Mouse (Mus musculus): ENCODE measurements around the gene Iqschfp. TPM values are rescaled to one million over a fixed set of nuclear protein-coding genes. Genes with fewer than 3 reads are reported as not detected.

Gene Iqschfp
- total RNA-seq, 2 experiments from 2014 or later, result 0.31 to 0.59 TPM

- no peak for DNase-seq (ENCODE audit: low spot score in 2 of 2)
Measured at GRCm38 (mm10) chr3:68420927-68421326, 528.9 kb downstream of the Iqschfp start.

- DNase-seq (ENCODE audit: low spot score in 2 of 2), result no peak
Measured at GRCm38 (mm10) chr3:68421849-68422248, 529.8 kb downstream of the Iqschfp start.

DNA sequence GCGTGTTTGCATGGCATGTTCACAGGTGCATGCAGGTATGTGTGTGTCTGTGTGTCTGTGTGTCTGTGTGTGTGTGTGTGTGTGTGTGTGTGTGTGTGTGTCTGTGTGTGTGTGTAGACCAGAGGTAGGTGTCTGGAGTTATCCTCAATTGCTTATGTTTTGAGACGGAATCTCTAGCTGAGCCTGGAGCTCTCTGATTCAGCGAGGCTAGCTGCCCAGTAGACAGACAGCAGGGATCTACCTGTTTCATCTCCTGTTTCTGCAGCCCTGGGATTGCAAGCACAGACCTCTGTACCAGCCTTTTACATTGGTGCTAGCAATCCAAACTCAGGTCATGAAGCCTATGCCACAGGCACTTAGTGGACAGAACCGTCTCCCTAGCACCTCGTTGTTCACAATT, 536.0 kb downstream of the Iqschfp start:
- DNase-seq (ENCODE audit: low spot score in 2 of 2), result no peak

- DNase-seq (ENCODE audit: low spot score in 2 of 2), result no peak
Measured at GRCm38 (mm10) chr3:68434435-68434834, 542.4 kb downstream of the Iqschfp start.

- no peak for DNase-seq (ENCODE audit: low spot score in 2 of 2)
Measured at GRCm38 (mm10) chr3:68434897-68435296, 542.9 kb downstream of the Iqschfp start.

DNA sequence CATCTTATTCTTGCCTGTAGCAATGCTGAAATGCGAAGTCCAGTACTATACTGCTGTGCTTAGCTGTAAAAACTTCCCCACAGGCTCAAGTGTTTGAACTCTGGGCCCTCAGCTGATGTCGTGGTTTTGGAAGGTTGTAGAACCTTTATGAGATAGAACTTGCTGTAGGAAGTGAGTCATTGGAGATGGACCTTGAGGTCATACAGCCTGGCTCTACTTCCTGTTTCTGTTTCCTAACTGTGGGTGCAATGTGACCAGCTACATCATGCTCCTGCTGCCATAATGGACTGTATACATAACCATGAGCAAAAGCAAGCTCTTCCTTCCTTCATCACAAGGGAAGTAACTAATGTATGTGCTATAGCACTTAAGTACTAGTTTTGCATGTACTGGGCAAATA, 556.4 kb downstream of the Iqschfp start:
- no peak for DNase-seq (ENCODE audit: low spot score in 2 of 2)

DNA sequence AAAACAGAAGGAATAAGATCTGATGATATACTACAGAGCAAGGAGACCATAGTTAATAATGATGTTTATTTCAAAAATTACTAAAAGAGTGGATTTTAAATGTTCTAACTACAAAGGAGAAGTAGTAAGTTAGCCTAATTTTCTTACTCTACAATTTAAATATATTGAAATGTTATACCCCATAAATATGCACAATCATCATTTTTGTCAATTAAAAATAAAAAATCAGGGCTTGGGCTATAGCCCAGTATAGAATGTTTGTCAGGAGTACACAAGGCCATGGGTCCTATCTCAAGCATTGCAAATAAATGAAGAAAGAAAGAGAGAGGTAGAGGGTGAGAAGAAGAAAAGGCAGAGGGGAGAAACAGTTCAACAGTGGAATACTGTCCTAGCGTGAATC, 559.6 kb downstream of the Iqschfp start:
- no peak for DNase-seq (ENCODE audit: low spot score in 2 of 2)

DNA sequence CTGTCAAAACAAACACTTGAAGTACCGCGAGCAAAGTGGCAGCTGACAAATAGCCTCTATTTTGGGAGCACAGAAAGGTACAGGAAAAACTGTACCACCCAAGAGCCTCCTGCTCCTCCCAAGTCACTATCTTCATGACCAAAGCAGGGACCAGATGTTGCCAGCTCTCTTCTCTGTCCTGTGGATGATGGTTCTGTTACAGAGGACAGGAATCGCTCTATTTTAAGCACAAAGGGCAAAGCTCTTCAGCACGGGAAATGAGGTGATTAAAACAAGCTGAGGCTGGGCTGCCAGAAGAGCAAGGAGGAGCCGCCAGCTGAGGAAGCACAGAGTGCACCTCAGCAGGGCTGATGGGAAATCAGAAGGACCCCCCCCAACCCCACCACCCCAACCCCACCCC, 561.2 kb downstream of the Iqschfp start:
- no peak for DNase-seq (ENCODE audit: low spot score in 2 of 2)

- DNase-seq (ENCODE audit: low spot score in 2 of 2), result no peak
Measured at GRCm38 (mm10) chr3:68453719-68454455, 561.9 kb downstream of the Iqschfp start.

GRCm38 (mm10) chr3:68466643-68467042, 574.6 kb downstream of the Iqschfp start:
- no peak for DNase-seq (ENCODE audit: low spot score in 2 of 2)

- DNase-seq (ENCODE audit: low spot score in 2 of 2), result no peak
Measured at GRCm38 (mm10) chr3:68467941-68468687, 576.1 kb downstream of the Iqschfp start.

- DNase-seq (ENCODE audit: low spot score in 2 of 2), result no peak
Measured at GRCm38 (mm10) chr3:68469643-68470042, 577.6 kb downstream of the Iqschfp start.

DNA sequence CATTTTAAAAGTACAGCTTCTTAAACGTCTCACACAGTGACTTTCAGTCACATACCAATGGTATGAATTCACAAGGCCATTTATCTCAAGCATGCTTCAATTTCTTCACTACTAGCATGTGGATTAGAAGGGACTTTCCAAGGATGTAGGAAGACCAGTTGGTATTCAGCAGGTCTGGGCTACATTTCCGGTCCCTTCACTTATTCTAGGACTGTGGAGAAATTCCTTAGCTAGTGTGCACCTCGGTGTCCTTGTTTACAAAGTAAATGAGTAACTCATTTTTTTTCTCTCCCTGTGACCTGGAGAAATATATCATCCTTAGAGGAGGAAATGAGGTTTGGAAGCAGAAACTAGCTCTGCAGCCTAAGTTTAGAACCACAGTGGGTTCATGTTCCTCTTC, 578.0 kb downstream of the Iqschfp start:
- no peak for DNase-seq (ENCODE audit: low spot score in 2 of 2)

- no peak for DNase-seq (ENCODE audit: low spot score in 2 of 2)
Measured at GRCm38 (mm10) chr3:68470622-68471021, 578.6 kb downstream of the Iqschfp start.

DNA sequence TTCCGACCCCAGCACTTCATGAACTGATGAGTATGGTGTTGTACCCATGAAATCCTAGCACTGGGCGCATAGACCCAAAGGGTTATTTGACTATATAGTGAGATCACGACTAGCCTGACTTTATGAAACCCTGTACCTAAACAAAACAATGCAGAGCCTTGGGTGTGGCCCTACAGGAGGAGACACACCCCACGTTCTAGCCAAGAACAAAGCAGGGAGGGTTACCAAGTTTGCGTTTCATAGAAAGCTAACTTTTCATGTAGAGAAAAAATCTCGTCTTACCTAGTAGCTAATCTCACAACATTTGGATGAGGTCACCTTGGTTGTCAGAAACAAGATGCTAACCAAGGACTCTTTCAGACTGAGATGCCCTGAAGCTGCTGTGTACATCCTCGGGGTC, 584.3 kb downstream of the Iqschfp start:
- DNase-seq (ENCODE audit: low spot score in 2 of 2), result no peak

DNA sequence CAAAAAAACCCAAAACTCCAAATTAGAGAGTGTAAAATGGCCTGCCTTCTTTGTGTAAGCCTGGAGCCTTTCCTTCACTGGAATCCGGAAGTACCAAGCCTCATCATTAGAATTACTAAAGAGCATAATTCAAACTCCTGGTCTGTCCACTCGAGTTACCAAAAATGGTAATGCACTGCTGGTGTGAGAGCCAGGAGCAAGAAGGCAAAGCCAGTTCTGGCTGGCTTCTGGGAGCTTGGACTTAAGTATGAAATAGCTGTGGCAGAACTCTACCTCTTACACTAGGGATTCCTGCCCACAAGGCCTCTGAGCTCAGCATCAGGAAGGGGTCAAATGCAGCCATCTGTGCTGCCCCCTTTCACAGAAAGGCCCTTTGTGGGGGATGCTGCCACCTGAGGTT, 585.4 kb downstream of the Iqschfp start:
- DNase-seq (ENCODE audit: low spot score in 2 of 2), result no peak

DNA sequence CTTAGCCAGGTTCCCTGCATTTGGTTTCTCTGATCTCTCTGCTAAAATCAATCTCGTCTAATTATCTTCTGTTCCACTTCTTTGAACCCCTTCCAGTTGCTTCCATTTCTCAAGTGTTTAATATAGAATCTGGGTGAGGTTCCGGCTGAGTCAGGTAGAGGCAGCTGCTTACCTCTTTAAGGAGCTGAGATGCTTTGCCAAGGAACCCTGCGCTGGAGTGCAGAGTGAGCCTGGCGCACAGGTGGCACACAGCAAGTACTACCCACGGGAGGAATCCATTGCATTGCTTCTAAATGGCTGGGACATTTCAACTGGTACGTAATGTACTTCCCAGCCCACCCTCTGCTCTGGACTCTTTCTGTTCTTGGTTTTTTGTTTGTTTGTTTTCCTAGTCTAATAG, 587.2 kb downstream of the Iqschfp start:
- no peak for DNase-seq (ENCODE audit: low spot score in 2 of 2)

DNA sequence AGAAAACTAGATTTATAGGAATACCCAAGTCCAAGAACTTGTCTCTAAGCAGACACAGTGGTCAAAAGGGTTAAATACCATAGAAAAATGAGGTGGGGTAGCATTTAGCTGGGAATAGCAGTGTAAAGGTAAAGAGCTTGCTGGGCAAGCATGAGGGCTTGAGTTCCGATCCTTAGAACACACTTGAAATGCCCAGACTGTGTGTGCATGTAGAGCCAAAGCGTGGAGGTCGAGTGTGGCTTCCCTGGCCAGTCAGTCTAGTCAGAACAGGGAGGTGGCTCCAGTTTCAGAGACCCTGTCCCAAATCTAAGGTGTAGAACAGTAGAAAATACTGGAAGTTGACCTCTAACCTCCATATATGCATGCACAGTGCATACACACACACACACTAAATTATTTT, 591.5 kb downstream of the Iqschfp start:
- no peak for DNase-seq (ENCODE audit: low spot score in 2 of 2)

DNA sequence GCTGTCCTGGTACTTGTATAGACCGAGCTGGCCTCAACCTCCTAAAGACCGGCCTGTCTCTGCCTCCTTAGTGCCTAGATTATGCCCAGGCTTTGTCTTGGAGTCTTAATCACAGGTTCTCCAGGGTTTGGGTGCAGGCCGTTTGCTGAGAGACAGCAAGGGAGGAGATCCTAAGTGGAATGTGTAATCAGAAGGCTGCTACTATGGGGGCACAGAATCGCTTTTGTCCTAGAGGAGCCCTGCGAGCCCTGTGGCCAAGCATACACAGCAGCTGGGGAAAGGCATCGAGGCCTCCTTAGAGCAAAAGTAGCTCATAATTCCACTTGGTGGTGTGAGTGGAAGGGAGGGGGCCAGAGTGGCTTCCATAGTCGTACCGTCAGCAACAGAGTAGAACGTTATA, 592.0 kb downstream of the Iqschfp start:
- no peak for DNase-seq (ENCODE audit: low spot score in 2 of 2)

- no peak for DNase-seq (ENCODE audit: low spot score in 2 of 2)
Measured at GRCm38 (mm10) chr3:68484561-68484960, 592.5 kb downstream of the Iqschfp start.

DNA sequence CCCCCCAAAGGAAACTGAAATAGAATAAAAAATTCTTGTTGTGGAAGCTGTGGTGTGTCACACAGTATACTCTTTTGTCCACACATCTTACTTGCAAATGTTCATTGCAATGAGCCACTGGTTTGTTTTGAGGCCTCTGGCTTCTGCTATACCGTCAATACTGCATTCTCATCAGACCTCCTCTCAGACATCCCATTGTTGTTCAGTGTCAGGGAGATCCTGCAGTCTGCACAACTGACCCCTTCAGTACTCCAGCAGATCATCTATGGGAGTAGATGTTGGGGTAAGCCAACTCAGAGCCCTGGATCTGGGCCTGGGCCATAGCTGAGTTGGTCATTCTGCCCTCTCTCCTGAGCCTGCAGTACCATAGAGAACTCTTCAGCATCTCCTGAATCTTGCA, 595.6 kb downstream of the Iqschfp start:
- DNase-seq (ENCODE audit: low spot score in 2 of 2), result no peak

GRCm38 (mm10) chr3:68488316-68488715, 596.3 kb downstream of the Iqschfp start:
- no peak for DNase-seq (ENCODE audit: low spot score in 2 of 2)

GRCm38 (mm10) chr3:68491516-68491915, 599.5 kb downstream of the Iqschfp start:
- no peak for DNase-seq (ENCODE audit: low spot score in 2 of 2)
